Mouse (Mus musculus) bone marrow, adult 2 months (tissue): ENCODE measurements at regions not wholly inside any gene's neighbourhood (a gene's known extent, or its start where the extent isn't known, plus 50 kb on each side); places are given as distances from the start of the nearest gene placed in this dataset.

ENCODE experiments used
- CTCF ChIP-seq: fragments of 200-500 bp; IDR thresholded peaks from 2 replicates; pipeline ENCODE4 v1.5.1; 2011; ENCODE audit warnings: low read length, control low read depth; ENCODE audit not compliant: control insufficient read depth, insufficient read depth
- POLR2A ChIP-seq: fragments of 200-500 bp; IDR thresholded peaks from 2 replicates; pipeline ENCODE4 v1.6.1; 2011; ENCODE audit warnings: low read depth, mild to moderate bottlenecking, control low read depth, low read length, borderline replicate concordance; ENCODE audit not compliant: control insufficient read depth

- TF ChIP-seq POLR2A, result no peak
- no peak for TF ChIP-seq CTCF
These were observed 80.5 kb upstream of the Azi2 start for GRCm38 (mm10) chr9:117959845-117960244.
